Mouse (Mus musculus): ENCODE measurements around the gene Setd3. TPM values are rescaled to one million over a fixed set of nuclear protein-coding genes. Genes with fewer than 3 reads are reported as not detected.

Setd3 gene
- polyA plus RNA-seq (2012; rRNA removed), result 8.2 and 9.6 TPM in 2 replicates

DNA sequence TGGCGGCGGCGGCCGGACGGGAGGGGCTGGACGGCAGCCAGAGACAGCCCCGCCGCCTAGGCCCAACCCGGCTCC, at the start of gene Setd3:
TSS of gene Setd3 (minus strand) at position 69 of the 75 bp plus-strand sequence.
- Histone ChIP-seq H3K27ac (ENCODE audit: insufficient read depth, low read length) (peak within 1 kb of the TSS; percentile 95), H3K27me3 (ENCODE audit: control insufficient read depth, insufficient read depth, low read length) (no peaks in the 10 kb centered on the region), H3K36me3 (ENCODE audit: control insufficient read depth, insufficient read depth, low read length) (peaks cover 4% of the 10 kb centered on the region; the same call in 1 of the 2 replicates), H3K4me1 (ENCODE audit: control insufficient read depth, insufficient read depth, insufficient read length) (peaks cover 7% of the 10 kb centered on the region), H3K4me3 (ENCODE audit: extremely low read depth, insufficient read depth, insufficient read length) (peak within 1 kb of the TSS; percentile 100)
- DNase-seq (ENCODE audit: low read depth in 1 of 2, low spot score in 2 of 2), result no peak
- WGBS, result 2% methylated on average over 9 of the region's 9 CpGs
- TF ChIP-seq CTCF (IDR thresholded peaks at IDR 0.05; ENCODE audit: extremely low read depth, insufficient read depth, insufficient read length, insufficient replicate concordance), result no peak
- no peak for TF ChIP-seq POLR2A (IDR thresholded peaks at IDR 0.05; ENCODE audit: low read depth, low read length)

- Histone ChIP-seq H3K27ac (ENCODE audit: insufficient read depth, low read length) (no peak overlapping the region), H3K36me3 (ENCODE audit: control insufficient read depth, insufficient read depth, low read length) (no peaks in the 10 kb centered on the region), H3K27me3 (ENCODE audit: control insufficient read depth, insufficient read depth, low read length) (no peaks in the 10 kb centered on the region), H3K4me1 (ENCODE audit: control insufficient read depth, insufficient read depth, insufficient read length) (no peaks in the 10 kb centered on the region), H3K4me3 (ENCODE audit: extremely low read depth, insufficient read depth, insufficient read length) (no peak overlapping the region)
- WGBS, result 91% methylated on average over 16 of the region's 16 CpGs
- DNase-seq (ENCODE audit: low read depth in 1 of 2, low spot score in 2 of 2), result no peak
- TF ChIP-seq POLR2A (IDR thresholded peaks at IDR 0.05; ENCODE audit: low read depth, low read length), result no peak
- no peak for TF ChIP-seq CTCF (IDR thresholded peaks at IDR 0.05; ENCODE audit: extremely low read depth, insufficient read depth, insufficient read length, insufficient replicate concordance)
These were observed 48.4 kb upstream of the Setd3 start for GRCm38 (mm10) chr12:108227527-108227926.

DNA sequence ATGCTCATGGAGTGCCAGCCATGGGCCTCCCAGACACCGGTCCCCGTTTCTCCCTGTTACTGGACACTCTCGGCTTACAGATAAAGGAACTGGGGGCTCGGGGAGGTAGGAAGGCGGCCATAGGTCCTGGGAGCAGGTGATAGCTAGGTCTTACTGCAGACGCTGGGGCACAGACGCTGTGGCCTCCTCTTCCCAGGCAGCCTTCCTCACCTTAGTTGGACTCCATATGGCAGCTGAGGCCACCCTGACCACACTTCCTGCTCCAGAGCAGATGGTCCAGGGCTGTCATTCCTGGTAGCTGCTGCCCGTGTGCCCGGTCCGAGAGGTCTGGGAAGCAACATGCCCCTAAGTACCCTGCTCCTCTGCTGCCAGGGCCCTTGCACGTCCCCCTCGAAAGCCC, 47.8 kb upstream of the Setd3 start:
- H3K27ac ChIP-seq (ENCODE audit: insufficient read depth, low read length), result no peak overlapping the region
- no peaks in the 10 kb centered on the region for H3K27me3 ChIP-seq (ENCODE audit: control insufficient read depth, insufficient read depth, low read length)
- no peak for DNase-seq (ENCODE audit: low read depth in 1 of 2, low spot score in 2 of 2)
- TF ChIP-seq POLR2A (IDR thresholded peaks at IDR 0.05; ENCODE audit: low read depth, low read length), result no peak
- no peak for TF ChIP-seq CTCF (IDR thresholded peaks at IDR 0.05; ENCODE audit: extremely low read depth, insufficient read depth, insufficient read length, insufficient replicate concordance)
- no peaks in the 10 kb centered on the region for H3K36me3 ChIP-seq (ENCODE audit: control insufficient read depth, insufficient read depth, low read length)
- no peak overlapping the region for H3K4me3 ChIP-seq (ENCODE audit: extremely low read depth, insufficient read depth, insufficient read length)
- H3K4me1 ChIP-seq (ENCODE audit: control insufficient read depth, insufficient read depth, insufficient read length), result no peaks in the 10 kb centered on the region
- WGBS, result 93% methylated on average over 12 of the region's 12 CpGs

DNA sequence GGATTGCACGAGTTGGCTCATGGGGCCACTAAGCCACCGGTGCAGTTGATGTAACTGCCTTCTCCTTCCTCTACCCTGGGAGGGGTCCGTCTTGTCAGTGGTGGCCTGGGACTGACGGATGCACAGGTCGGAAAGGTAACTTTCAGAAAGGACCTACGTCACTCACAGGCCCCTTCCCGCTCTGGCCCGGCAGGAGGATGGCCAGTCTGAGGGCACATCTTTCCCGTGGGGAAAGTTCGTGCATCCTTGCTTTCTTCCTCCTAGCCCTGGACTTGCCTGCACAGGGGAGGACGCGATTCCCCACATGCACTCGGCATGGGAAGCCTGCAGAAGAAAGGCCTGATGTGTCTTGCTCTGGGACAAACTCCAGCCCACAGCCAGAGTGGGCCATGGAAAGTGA, 47.1 kb upstream of the Setd3 start:
- whole genome bisulfite sequencing, result 90% methylated on average over 13 of the region's 13 CpGs
- H3K4me1 ChIP-seq (ENCODE audit: control insufficient read depth, insufficient read depth, insufficient read length), result no peaks in the 10 kb centered on the region
- H3K27me3 ChIP-seq (ENCODE audit: control insufficient read depth, insufficient read depth, low read length), result no peaks in the 10 kb centered on the region
- no peak for DNase-seq (ENCODE audit: low read depth in 1 of 2, low spot score in 2 of 2)
- no peaks in the 10 kb centered on the region for H3K36me3 ChIP-seq (ENCODE audit: control insufficient read depth, insufficient read depth, low read length)
- TF ChIP-seq POLR2A (IDR thresholded peaks at IDR 0.05; ENCODE audit: low read depth, low read length), result no peak
- TF ChIP-seq CTCF (IDR thresholded peaks at IDR 0.05; ENCODE audit: extremely low read depth, insufficient read depth, insufficient read length, insufficient replicate concordance), result no peak
- no peak overlapping the region for H3K27ac ChIP-seq (ENCODE audit: insufficient read depth, low read length)
- no peak overlapping the region for H3K4me3 ChIP-seq (ENCODE audit: extremely low read depth, insufficient read depth, insufficient read length)

DNA sequence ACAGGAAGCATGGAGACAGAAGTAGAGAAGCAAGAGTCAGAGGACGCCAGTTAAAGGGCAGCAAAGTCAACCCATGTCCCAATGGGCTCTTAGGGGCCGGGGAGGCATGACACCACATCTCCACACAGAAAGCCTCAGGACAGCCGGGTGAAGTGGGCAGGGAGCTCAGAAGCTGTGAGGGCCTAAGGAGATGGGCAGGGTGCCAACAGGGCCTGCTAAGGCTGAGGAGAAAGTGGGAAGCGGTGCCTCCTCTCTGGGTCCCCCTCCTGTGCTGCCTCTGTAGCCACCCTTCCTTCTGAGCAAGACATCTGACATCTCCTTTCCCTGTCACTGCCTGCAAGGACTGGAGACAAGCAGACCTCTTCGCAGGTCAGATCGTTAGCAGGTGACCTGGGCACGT, 46.7 kb upstream of the Setd3 start:
- no peaks in the 10 kb centered on the region for H3K36me3 ChIP-seq (ENCODE audit: control insufficient read depth, insufficient read depth, low read length)
- no peak for TF ChIP-seq CTCF (IDR thresholded peaks at IDR 0.05; ENCODE audit: extremely low read depth, insufficient read depth, insufficient read length, insufficient replicate concordance)
- no peak for TF ChIP-seq POLR2A (IDR thresholded peaks at IDR 0.05; ENCODE audit: low read depth, low read length)
- H3K27me3 ChIP-seq (ENCODE audit: control insufficient read depth, insufficient read depth, low read length), result no peaks in the 10 kb centered on the region
- no peak for DNase-seq (ENCODE audit: low read depth in 1 of 2, low spot score in 2 of 2)
- H3K4me3 ChIP-seq (ENCODE audit: extremely low read depth, insufficient read depth, insufficient read length), result no peak overlapping the region
- H3K27ac ChIP-seq (ENCODE audit: insufficient read depth, low read length), result no peak overlapping the region
- H3K4me1 ChIP-seq (ENCODE audit: control insufficient read depth, insufficient read depth, insufficient read length), result no peaks in the 10 kb centered on the region
- WGBS, result 77% methylated on average over 7 of the region's 7 CpGs

- TF ChIP-seq CTCF (IDR thresholded peaks at IDR 0.05; ENCODE audit: extremely low read depth, insufficient read depth, insufficient read length, insufficient replicate concordance) (no peak), POLR2A (IDR thresholded peaks at IDR 0.05; ENCODE audit: low read depth, low read length) (no peak)
- 86% methylated on average over 8 of the region's 8 CpGs for WGBS
- H3K36me3 ChIP-seq (ENCODE audit: control insufficient read depth, insufficient read depth, low read length), result no peaks in the 10 kb centered on the region
- DNase-seq (ENCODE audit: low read depth in 1 of 2, low spot score in 2 of 2), result no peak
- no peaks in the 10 kb centered on the region for H3K4me1 ChIP-seq (ENCODE audit: control insufficient read depth, insufficient read depth, insufficient read length)
- H3K4me3 ChIP-seq (ENCODE audit: extremely low read depth, insufficient read depth, insufficient read length), result no peak overlapping the region
- no peak overlapping the region for H3K27ac ChIP-seq (ENCODE audit: insufficient read depth, low read length)
- no peaks in the 10 kb centered on the region for H3K27me3 ChIP-seq (ENCODE audit: control insufficient read depth, insufficient read depth, low read length)
These were observed 44.2 kb upstream of the Setd3 start for GRCm38 (mm10) chr12:108223357-108223756.

DNA sequence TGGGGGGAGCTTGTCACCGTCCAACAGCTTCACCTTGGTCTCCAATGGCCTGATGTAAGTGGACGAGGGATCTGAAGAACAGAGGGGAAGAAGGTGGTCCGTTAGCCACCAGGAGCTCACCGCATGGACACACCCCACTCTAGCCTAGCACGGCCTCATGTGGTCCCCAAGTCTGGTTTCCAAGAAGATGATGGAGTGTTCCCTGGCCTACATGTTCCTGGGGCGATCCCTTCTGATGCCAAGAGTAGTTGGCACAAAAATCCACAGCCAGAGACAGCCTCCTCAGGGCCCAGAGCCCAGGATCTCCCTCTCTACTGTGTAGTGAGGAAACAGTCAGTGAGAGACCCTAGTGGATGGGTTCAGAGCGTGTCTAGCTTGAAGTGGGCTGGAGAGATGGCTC, 42.6 kb upstream of the Setd3 start:
- no peak for TF ChIP-seq CTCF (IDR thresholded peaks at IDR 0.05; ENCODE audit: extremely low read depth, insufficient read depth, insufficient read length, insufficient replicate concordance)
- TF ChIP-seq POLR2A (IDR thresholded peaks at IDR 0.05; ENCODE audit: low read depth, low read length), result no peak
- no peaks in the 10 kb centered on the region for H3K36me3 ChIP-seq (ENCODE audit: control insufficient read depth, insufficient read depth, low read length)
- no peak overlapping the region for H3K4me3 ChIP-seq (ENCODE audit: extremely low read depth, insufficient read depth, insufficient read length)
- WGBS, result 87% methylated on average over 7 of the region's 7 CpGs
- no peaks in the 10 kb centered on the region for H3K27me3 ChIP-seq (ENCODE audit: control insufficient read depth, insufficient read depth, low read length)
- H3K4me1 ChIP-seq (ENCODE audit: control insufficient read depth, insufficient read depth, insufficient read length), result no peaks in the 10 kb centered on the region
- no peak overlapping the region for H3K27ac ChIP-seq (ENCODE audit: insufficient read depth, low read length)
- no peak for DNase-seq (ENCODE audit: low read depth in 1 of 2, low spot score in 2 of 2)
